ENCODE assay signal across 9 mouse cellular contexts in genomic region chr4:133045771-133046474, GRCm38 (mm10). TPM values are rescaled to one million over a fixed set of nuclear protein-coding genes. Genes with fewer than 3 reads are reported as not detected.
DNase-seq lines count a peak whose midpoint lies in the region; ATAC-seq and TF ChIP-seq lines count a peak whose summit lies in the region.
"Had no signal": no experiment of that assay in that cellular context is flagged by ENCODE, and none has a peak within 500 bp of the region (broad histone marks: within the 10 kb centered on the region; RNA-seq: fewer than 3 reads in every experiment).

No protein-coding gene starts in this region.

- WGBS in forebrain, embryonic 13.5 days: 37% methylated on average over 11 of the region's 11 CpGs
- WGBS in lung, adult 2 months: 54% methylated on average over 11 of the region's 11 CpGs
- WGBS in stomach, embryonic 14.5 days: 30% methylated on average over 11 of the region's 11 CpGs

- H3K36me3 ChIP-seq in forebrain, embryonic 13.5 days (ENCODE audit: poor library complexity, severe bottlenecking): no peaks in the 10 kb centered on the region
- H3K36me3 ChIP-seq in stomach, embryonic 14.5 days (ENCODE audit: control insufficient read depth, insufficient read depth, low read length): no peaks in the 10 kb centered on the region

- intact Hi-C loops in left cerebral cortex, postnatal 25 days (cut with DNase I): loop anchor here (2.0 kb wide), 1 partner anchor 29 kb away; no protein-coding TSS in a partner anchor

- no peak for TF ChIP-seq CTCF in layer of hippocampus, adult 2 months (conservative IDR thresholded peaks at IDR 0.05)
- no peak for TF ChIP-seq CTCF in lung, adult 2 months (IDR thresholded peaks at IDR 0.05; ENCODE audit: insufficient read depth, low read length)

- H3K9ac ChIP-seq in forebrain, embryonic 13.5 days: peak overlapping the region; percentile 5; the same call in 1 of the 2 replicates
- H3K9ac ChIP-seq in stomach, embryonic 14.5 days (replicated peaks; ENCODE audit: low read depth, low read length): no peak overlapping the region

- no peak overlapping the region for H3K4me2 ChIP-seq in forebrain, embryonic 13.5 days
- H3K4me2 ChIP-seq in stomach, embryonic 14.5 days (replicated peaks; ENCODE audit: low read depth, low read length): no peak overlapping the region

- peak; percentile 26; the same call in 1 of the 2 replicates for TF ChIP-seq POLR2A in lung, adult 2 months (IDR thresholded peaks at IDR 0.05; ENCODE audit: borderline replicate concordance, extremely low read depth, low read depth, low read length)

- no peak for ATAC-seq in forebrain, embryonic 13.5 days
- ATAC-seq in stomach, embryonic 14.5 days (ENCODE audit: insufficient number of reproducible peaks, insufficient read depth, low FRiP score, low read depth): no peak

- no peak for DNase-seq in layer of hippocampus, adult 2 months (ENCODE audit: low spot score in 2 of 2)
- DNase-seq in layer of hippocampus, adult 11-12 months (ENCODE audit: low spot score): no peak
- DNase-seq in lung, adult 2 months: peak; percentile 64
- DNase-seq in thymus, postnatal 10 days (ENCODE audit: low spot score in 2 of 2): no peak
- DNase-seq in gastrocnemius, adult 18-20 months (ENCODE audit: low spot score): no peak
- no peak for DNase-seq in left cerebral cortex, postnatal 25 days (ENCODE audit: low spot score in 2 of 2)
- DNase-seq: layer of hippocampus, postnatal 36 days had no signal

- H3K27me3 ChIP-seq in forebrain, embryonic 13.5 days: peaks cover 8% of the 10 kb centered on the region
- H3K27me3 ChIP-seq in stomach, embryonic 14.5 days (ENCODE audit: control insufficient read depth, insufficient read depth, low read length): no peaks in the 10 kb centered on the region

- H3K4me3 ChIP-seq in layer of hippocampus, adult 2 months: no peak overlapping the region
- H3K4me3 ChIP-seq in forebrain, embryonic 13.5 days: no peak overlapping the region
- H3K4me3 ChIP-seq in lung, adult 2 months (replicated peaks; ENCODE audit: extremely low read depth, low read depth, low read length): no peak overlapping the region
- H3K4me3 ChIP-seq in stomach, embryonic 14.5 days (ENCODE audit: low read depth, low read length): no peak overlapping the region

- peaks cover 97% of the 10 kb centered on the region for H3K4me1 ChIP-seq in forebrain, embryonic 13.5 days
- peaks cover 28% of the 10 kb centered on the region for H3K4me1 ChIP-seq in lung, adult 2 months (ENCODE audit: control insufficient read depth, insufficient read depth, low read length)
- peaks cover 89% of the 10 kb centered on the region for H3K4me1 ChIP-seq in stomach, embryonic 14.5 days (ENCODE audit: control insufficient read depth, insufficient read depth, low read length)

- H3K9me3 ChIP-seq in forebrain, embryonic 13.5 days (replicated peaks): no peaks in the 10 kb centered on the region
- H3K9me3 ChIP-seq in stomach, embryonic 14.5 days (ENCODE audit: control insufficient read depth, low read depth, low read length): no peaks in the 10 kb centered on the region

- peak overlapping the region; percentile 80 for H3K27ac ChIP-seq in layer of hippocampus, adult 2 months
- peak overlapping the region; percentile 90 for H3K27ac ChIP-seq in forebrain, embryonic 13.5 days
- peak overlapping the region; percentile 52; the same call in 1 of the 2 replicates for H3K27ac ChIP-seq in stomach, embryonic 14.5 days (ENCODE audit: low read length)

RNA-seq across cellular contexts. Expression of gene Ahdc1, which starts 34.9 kb away (rescaled TPM):
- total RNA-seq in layer of hippocampus, adult 2 months (2021): 100 to 1,000 TPM; 108 to 113 TPM
- 7.3 and 8.1 TPM in 2 replicates for polyA plus RNA-seq in forebrain, embryonic 13.5 days (2015; fragmentation: Nextera tagmentation; extraction: Ambion mirVana)
- 25.8 and 28.7 TPM in 2 replicates for polyA plus RNA-seq in lung, adult 2 months (2012; rRNA removed)
- 10.3 and 10.7 TPM in 2 replicates for polyA plus RNA-seq in stomach, embryonic 14.5 days (2014; fragmentation: Nextera tagmentation; extraction: Ambion mirVana)
- 10 to 100 TPM; 40.6 to 41.6 TPM for total RNA-seq in gastrocnemius, adult 18-20 months (2021)
- total RNA-seq in left cerebral cortex, postnatal 25 days (2021): 10 to 100 TPM; 88.2 to 97.6 TPM
